Mouse (Mus musculus): ENCODE measurements at regions not wholly inside any gene's neighbourhood (a gene's known extent, or its start where the extent isn't known, plus 50 kb on each side); places are given as distances from the start of the nearest gene placed in this dataset.

DNA sequence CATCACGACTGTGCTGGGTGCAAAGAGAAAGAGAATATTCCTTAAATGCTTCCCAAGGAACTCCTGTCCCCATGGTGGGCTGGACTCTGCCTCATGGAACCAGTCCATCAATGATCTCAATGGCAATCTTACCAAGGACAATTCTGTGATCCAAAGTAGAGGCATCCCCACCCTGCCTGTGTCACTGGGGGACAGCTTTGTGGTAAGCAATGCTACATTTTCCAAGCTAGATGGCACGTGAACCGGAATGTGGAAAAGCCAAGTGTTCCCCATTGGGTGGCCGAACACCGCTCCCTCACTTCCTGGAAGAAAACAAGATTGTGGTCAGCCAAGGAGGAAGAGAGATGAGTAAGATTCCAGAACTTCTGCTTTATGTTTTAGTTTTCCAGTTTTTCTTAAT lies 164.7 kb upstream of the Tmtc1 start:
- H3K9me3 ChIP-seq (replicated peaks; ENCODE audit: control insufficient read depth, low read length) = no peaks in the 10 kb centered on the region
- no peak overlapping the region for H3K4me3 ChIP-seq (ENCODE audit: low read depth, low read length)
- no peak overlapping the region for H3K27ac ChIP-seq (replicated peaks; ENCODE audit: low read depth, low read length)
- WGBS = 93% methylated on average over 5 of the region's 5 CpGs
- no peaks in the 10 kb centered on the region for H3K36me3 ChIP-seq (replicated peaks; ENCODE audit: control insufficient read depth, insufficient read depth, low read depth, low read length)
- ATAC-seq (replicated peaks; ENCODE audit: insufficient number of reproducible peaks, low FRiP score, low TSS enrichment, low read depth) (no peak), DNase-seq (ENCODE audit: low spot score) (no peak)
- H3K4me1 ChIP-seq (ENCODE audit: control insufficient read depth, insufficient read depth, low read length) = no peaks in the 10 kb centered on the region
- H3K4me2 ChIP-seq (ENCODE audit: low read depth, low read length) = no peak overlapping the region
- H3K9ac ChIP-seq (replicated peaks; ENCODE audit: low read length) = no peak overlapping the region
- no peaks in the 10 kb centered on the region for H3K27me3 ChIP-seq (ENCODE audit: control insufficient read depth, insufficient read depth, low read length)

DNA sequence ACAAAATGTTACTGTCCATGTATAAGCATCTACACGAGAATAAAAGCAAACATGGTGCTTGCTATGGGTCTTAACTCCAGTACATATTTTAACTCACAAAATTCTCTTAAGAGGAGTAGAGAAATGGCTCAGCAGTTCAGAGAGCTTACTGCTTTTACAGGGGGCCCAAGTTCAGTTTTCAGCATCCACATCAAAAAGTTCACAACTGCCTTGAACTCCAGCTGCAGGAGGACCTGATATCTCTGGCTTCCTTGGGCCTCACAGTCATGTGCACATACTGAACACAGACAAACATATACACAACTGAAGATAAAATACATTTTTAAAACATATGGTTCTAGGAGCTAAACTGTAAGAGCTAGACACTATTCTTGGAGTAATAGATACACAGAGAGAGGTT lies 161.0 kb upstream of the Tmtc1 start:
- H3K4me1 ChIP-seq (ENCODE audit: control insufficient read depth, insufficient read depth, low read length) = no peaks in the 10 kb centered on the region
- WGBS = 76% methylated on average over 1 of the region's 1 CpGs
- H3K36me3 ChIP-seq (replicated peaks; ENCODE audit: control insufficient read depth, insufficient read depth, low read depth, low read length) = no peaks in the 10 kb centered on the region
- H3K9me3 ChIP-seq (replicated peaks; ENCODE audit: control insufficient read depth, low read length) = no peaks in the 10 kb centered on the region
- H3K27me3 ChIP-seq (ENCODE audit: control insufficient read depth, insufficient read depth, low read length) = no peaks in the 10 kb centered on the region
- H3K27ac ChIP-seq (replicated peaks; ENCODE audit: low read depth, low read length) = no peak overlapping the region
- ATAC-seq (replicated peaks; ENCODE audit: insufficient number of reproducible peaks, low FRiP score, low TSS enrichment, low read depth) = no peak
- no peak for DNase-seq (ENCODE audit: low spot score)
- H3K9ac ChIP-seq (replicated peaks; ENCODE audit: low read length) = no peak overlapping the region
- H3K4me2 ChIP-seq (ENCODE audit: low read depth, low read length) = no peak overlapping the region
- no peak overlapping the region for H3K4me3 ChIP-seq (ENCODE audit: low read depth, low read length)

- H3K9ac ChIP-seq (replicated peaks; ENCODE audit: low read length) = no peak overlapping the region
- H3K4me2 ChIP-seq (ENCODE audit: low read depth, low read length) = no peak overlapping the region
- ATAC-seq (replicated peaks; ENCODE audit: insufficient number of reproducible peaks, low FRiP score, low TSS enrichment, low read depth) = peak; percentile 76; the same call in 1 of the 2 replicates
- H3K36me3 ChIP-seq (replicated peaks; ENCODE audit: control insufficient read depth, insufficient read depth, low read depth, low read length) = no peaks in the 10 kb centered on the region
- no peaks in the 10 kb centered on the region for H3K9me3 ChIP-seq (replicated peaks; ENCODE audit: control insufficient read depth, low read length)
- DNase-seq (ENCODE audit: low spot score) = no peak
- H3K27ac ChIP-seq (replicated peaks; ENCODE audit: low read depth, low read length) = no peak overlapping the region
- 0% methylated on average over 1 of the region's 1 CpGs for WGBS
- no peak overlapping the region for H3K4me3 ChIP-seq (ENCODE audit: low read depth, low read length)
- no peaks in the 10 kb centered on the region for H3K27me3 ChIP-seq (ENCODE audit: control insufficient read depth, insufficient read depth, low read length)
- no peaks in the 10 kb centered on the region for H3K4me1 ChIP-seq (ENCODE audit: control insufficient read depth, insufficient read depth, low read length)
These were observed 160.6 kb upstream of the Tmtc1 start for GRCm38 (mm10) chr6:148604790-148605189.

- H3K9me3 ChIP-seq (replicated peaks; ENCODE audit: control insufficient read depth, low read length) = no peaks in the 10 kb centered on the region
- H3K36me3 ChIP-seq (replicated peaks; ENCODE audit: control insufficient read depth, insufficient read depth, low read depth, low read length) = no peaks in the 10 kb centered on the region
- WGBS = 82% methylated on average over 2 of the region's 2 CpGs
- H3K4me1 ChIP-seq (ENCODE audit: control insufficient read depth, insufficient read depth, low read length) = no peaks in the 10 kb centered on the region
- H3K4me2 ChIP-seq (ENCODE audit: low read depth, low read length) = no peak overlapping the region
- H3K4me3 ChIP-seq (ENCODE audit: low read depth, low read length) = no peak overlapping the region
- no peak overlapping the region for H3K9ac ChIP-seq (replicated peaks; ENCODE audit: low read length)
- DNase-seq (ENCODE audit: low spot score) (no peak), ATAC-seq (replicated peaks; ENCODE audit: insufficient number of reproducible peaks, low FRiP score, low TSS enrichment, low read depth) (no peak)
- H3K27ac ChIP-seq (replicated peaks; ENCODE audit: low read depth, low read length) = no peak overlapping the region
- no peaks in the 10 kb centered on the region for H3K27me3 ChIP-seq (ENCODE audit: control insufficient read depth, insufficient read depth, low read length)
These were observed 159.7 kb upstream of the Tmtc1 start for GRCm38 (mm10) chr6:148603878-148604277.

GRCm38 (mm10) chr6:148603460-148603859 lies 159.3 kb upstream of the Tmtc1 start:
- Histone ChIP-seq H3K9ac (replicated peaks; ENCODE audit: low read length) (no peak overlapping the region), H3K9me3 (replicated peaks; ENCODE audit: control insufficient read depth, low read length) (no peaks in the 10 kb centered on the region), H3K4me1 (ENCODE audit: control insufficient read depth, insufficient read depth, low read length) (no peaks in the 10 kb centered on the region), H3K4me2 (ENCODE audit: low read depth, low read length) (no peak overlapping the region), H3K36me3 (replicated peaks; ENCODE audit: control insufficient read depth, insufficient read depth, low read depth, low read length) (no peaks in the 10 kb centered on the region), H3K27ac (replicated peaks; ENCODE audit: low read depth, low read length) (no peak overlapping the region), H3K4me3 (ENCODE audit: low read depth, low read length) (no peak overlapping the region), H3K27me3 (ENCODE audit: control insufficient read depth, insufficient read depth, low read length) (no peaks in the 10 kb centered on the region)
- ATAC-seq (replicated peaks; ENCODE audit: insufficient number of reproducible peaks, low FRiP score, low TSS enrichment, low read depth) (no peak), DNase-seq (ENCODE audit: low spot score) (no peak)
- 74% methylated on average over 4 of the region's 4 CpGs for WGBS

DNA sequence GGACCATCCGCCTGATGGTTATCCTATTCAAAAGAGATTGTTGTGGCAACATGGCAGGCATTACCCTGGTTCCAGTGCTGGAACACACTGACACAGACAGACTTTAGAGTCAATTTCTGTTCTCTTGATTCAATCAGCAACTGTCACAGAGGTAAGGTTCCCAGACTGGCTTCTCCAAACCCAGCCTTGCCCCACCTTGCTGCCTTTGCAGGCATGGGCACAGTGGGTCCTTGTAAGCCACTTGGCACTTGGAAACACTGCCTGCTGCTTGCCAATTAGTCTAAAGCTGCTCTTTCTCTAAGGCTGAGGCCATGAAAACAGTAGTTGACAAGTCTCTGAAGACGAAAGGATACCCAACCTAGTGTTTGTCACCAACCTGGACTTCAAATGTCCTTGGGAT lies 158.7 kb upstream of the Tmtc1 start:
- 79% methylated on average over 2 of the region's 2 CpGs for WGBS
- Histone ChIP-seq H3K9ac (replicated peaks; ENCODE audit: low read length) (no peak overlapping the region), H3K9me3 (replicated peaks; ENCODE audit: control insufficient read depth, low read length) (no peaks in the 10 kb centered on the region), H3K36me3 (replicated peaks; ENCODE audit: control insufficient read depth, insufficient read depth, low read depth, low read length) (no peaks in the 10 kb centered on the region), H3K4me1 (ENCODE audit: control insufficient read depth, insufficient read depth, low read length) (no peaks in the 10 kb centered on the region), H3K27me3 (ENCODE audit: control insufficient read depth, insufficient read depth, low read length) (no peaks in the 10 kb centered on the region), H3K4me3 (ENCODE audit: low read depth, low read length) (no peak overlapping the region), H3K27ac (replicated peaks; ENCODE audit: low read depth, low read length) (no peak overlapping the region), H3K4me2 (ENCODE audit: low read depth, low read length) (no peak overlapping the region)
- DNase-seq (ENCODE audit: low spot score) (no peak), ATAC-seq (replicated peaks; ENCODE audit: insufficient number of reproducible peaks, low FRiP score, low TSS enrichment, low read depth) (no peak)

GRCm38 (mm10) chr6:148600934-148601333 lies 156.7 kb upstream of the Tmtc1 start:
- Histone ChIP-seq H3K27me3 (ENCODE audit: control insufficient read depth, insufficient read depth, low read length) (no peaks in the 10 kb centered on the region), H3K4me1 (ENCODE audit: control insufficient read depth, insufficient read depth, low read length) (no peaks in the 10 kb centered on the region), H3K4me2 (ENCODE audit: low read depth, low read length) (no peak overlapping the region), H3K36me3 (replicated peaks; ENCODE audit: control insufficient read depth, insufficient read depth, low read depth, low read length) (no peaks in the 10 kb centered on the region), H3K4me3 (ENCODE audit: low read depth, low read length) (no peak overlapping the region), H3K9me3 (replicated peaks; ENCODE audit: control insufficient read depth, low read length) (no peaks in the 10 kb centered on the region), H3K27ac (replicated peaks; ENCODE audit: low read depth, low read length) (no peak overlapping the region), H3K9ac (replicated peaks; ENCODE audit: low read length) (no peak overlapping the region)
- no peak for ATAC-seq (replicated peaks; ENCODE audit: insufficient number of reproducible peaks, low FRiP score, low TSS enrichment, low read depth)
- no peak for DNase-seq (ENCODE audit: low spot score)
- 67% methylated on average over 2 of the region's 2 CpGs for WGBS

DNA sequence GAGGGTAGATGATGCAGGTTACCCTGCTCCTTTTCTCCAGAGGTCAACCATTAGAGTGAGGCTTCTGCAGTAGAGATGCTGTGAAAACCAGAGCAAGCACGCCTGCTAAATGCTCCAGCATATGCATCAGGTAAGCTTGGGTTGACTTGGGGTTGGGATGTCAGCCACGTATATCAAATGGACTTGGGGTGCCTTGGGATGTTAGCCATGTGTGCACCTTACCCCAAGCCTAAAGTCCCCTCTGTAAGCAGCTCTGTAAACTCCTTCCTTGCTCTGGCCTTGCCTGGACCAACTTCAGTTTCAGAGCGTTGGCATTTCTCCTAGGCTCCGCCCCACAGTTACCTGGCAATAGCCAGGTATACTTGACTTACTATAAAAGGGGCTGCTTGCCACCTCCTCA lies 155.3 kb upstream of the Tmtc1 start:
- H3K4me1 ChIP-seq (ENCODE audit: control insufficient read depth, insufficient read depth, low read length) = no peaks in the 10 kb centered on the region
- no peak overlapping the region for H3K4me2 ChIP-seq (ENCODE audit: low read depth, low read length)
- H3K4me3 ChIP-seq (ENCODE audit: low read depth, low read length) = no peak overlapping the region
- H3K9me3 ChIP-seq (replicated peaks; ENCODE audit: control insufficient read depth, low read length) = no peaks in the 10 kb centered on the region
- no peaks in the 10 kb centered on the region for H3K27me3 ChIP-seq (ENCODE audit: control insufficient read depth, insufficient read depth, low read length)
- no peak for DNase-seq (ENCODE audit: low spot score)
- 73% methylated on average over 4 of the region's 4 CpGs for WGBS
- no peak overlapping the region for H3K27ac ChIP-seq (replicated peaks; ENCODE audit: low read depth, low read length)
- no peak for ATAC-seq (replicated peaks; ENCODE audit: insufficient number of reproducible peaks, low FRiP score, low TSS enrichment, low read depth)
- no peak overlapping the region for H3K9ac ChIP-seq (replicated peaks; ENCODE audit: low read length)
- H3K36me3 ChIP-seq (replicated peaks; ENCODE audit: control insufficient read depth, insufficient read depth, low read depth, low read length) = no peaks in the 10 kb centered on the region

All from embryonic facial prominence, embryonic 11.5 days (tissue).